Mouse (Mus musculus): ENCODE measurements around the gene Sox18. TPM values are rescaled to one million over a fixed set of nuclear protein-coding genes. Genes with fewer than 3 reads are reported as not detected.

The Sox18 gene
- polyA plus RNA-seq, 1 experiment from 2014 or later, result 28.5 TPM

DNA sequence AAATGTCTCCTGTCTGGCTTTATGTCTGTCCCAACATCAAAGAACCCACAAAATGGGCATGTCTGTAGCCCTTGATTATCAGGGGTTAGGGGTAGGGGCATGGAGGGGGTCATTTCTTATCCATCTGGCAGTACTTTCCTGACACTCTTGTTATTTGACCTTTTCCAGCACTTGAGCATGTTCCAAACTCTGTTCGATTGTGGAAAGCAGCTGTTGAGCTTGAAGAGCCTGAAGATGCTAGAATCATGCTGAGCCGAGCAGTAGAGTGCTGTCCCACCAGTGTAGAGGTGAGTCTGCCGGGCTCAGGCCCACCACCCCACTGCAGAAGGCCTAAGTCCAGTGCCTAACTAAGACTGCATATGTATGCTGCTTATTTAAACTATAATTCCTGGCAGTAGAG lies 35.6 kb downstream of the Sox18 start:
- 87% methylated on average over 3 of the region's 3 CpGs for WGBS
- no peak overlapping the region for H3K27ac ChIP-seq
- no peaks in the 10 kb centered on the region for H3K27me3 ChIP-seq
- H3K4me2 ChIP-seq (replicated peaks), result no peak overlapping the region
- no peak for ATAC-seq (ENCODE audit: low FRiP score, low read depth)
- no peak overlapping the region for H3K9ac ChIP-seq
- no peak overlapping the region for H3K4me3 ChIP-seq
- H3K36me3 ChIP-seq, result peaks cover 81% of the 10 kb centered on the region
- H3K4me1 ChIP-seq, result no peaks in the 10 kb centered on the region
- H3K9me3 ChIP-seq, result no peaks in the 10 kb centered on the region

GRCm38 (mm10) chr2:181632624-181633023 lies 38.8 kb downstream of the Sox18 start:
- Histone ChIP-seq H3K4me3 (no peak overlapping the region), H3K9me3 (no peaks in the 10 kb centered on the region), H3K27me3 (no peaks in the 10 kb centered on the region), H3K4me1 (no peaks in the 10 kb centered on the region), H3K4me2 (replicated peaks) (no peak overlapping the region), H3K9ac (no peak overlapping the region), H3K36me3 (peaks cover 75% of the 10 kb centered on the region), H3K27ac (no peak overlapping the region)
- ATAC-seq (ENCODE audit: low FRiP score, low read depth), result no peak
- 92% methylated on average over 6 of the region's 6 CpGs for WGBS

DNA sequence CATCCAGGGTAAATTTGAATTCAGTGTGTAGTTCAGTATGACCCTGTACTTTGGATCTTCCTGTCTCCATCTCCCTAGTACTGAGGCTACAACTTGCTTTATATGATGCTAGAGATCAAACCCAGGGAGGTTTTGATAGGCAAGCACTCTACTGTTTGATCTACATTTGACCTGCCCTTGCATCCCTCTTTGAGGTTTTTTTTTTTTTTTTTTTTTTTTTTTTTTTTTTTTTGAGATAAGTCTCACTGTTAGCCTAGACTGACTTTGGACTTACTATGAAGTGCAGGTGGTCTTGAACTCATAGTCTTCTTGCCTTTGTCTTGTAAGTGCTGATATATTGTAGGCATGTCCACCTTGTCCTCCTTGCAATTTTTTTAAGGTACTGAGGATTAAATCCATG lies 43.0 kb downstream of the Sox18 start:
- no peaks in the 10 kb centered on the region for H3K27me3 ChIP-seq
- H3K36me3 ChIP-seq, result peaks cover 65% of the 10 kb centered on the region
- no peaks in the 10 kb centered on the region for H3K9me3 ChIP-seq
- H3K9ac ChIP-seq, result no peak overlapping the region
- no peak overlapping the region for H3K27ac ChIP-seq
- no peak for ATAC-seq (ENCODE audit: low FRiP score, low read depth)
- no peaks in the 10 kb centered on the region for H3K4me1 ChIP-seq
- no peak overlapping the region for H3K4me2 ChIP-seq (replicated peaks)
- H3K4me3 ChIP-seq, result no peak overlapping the region

DNA sequence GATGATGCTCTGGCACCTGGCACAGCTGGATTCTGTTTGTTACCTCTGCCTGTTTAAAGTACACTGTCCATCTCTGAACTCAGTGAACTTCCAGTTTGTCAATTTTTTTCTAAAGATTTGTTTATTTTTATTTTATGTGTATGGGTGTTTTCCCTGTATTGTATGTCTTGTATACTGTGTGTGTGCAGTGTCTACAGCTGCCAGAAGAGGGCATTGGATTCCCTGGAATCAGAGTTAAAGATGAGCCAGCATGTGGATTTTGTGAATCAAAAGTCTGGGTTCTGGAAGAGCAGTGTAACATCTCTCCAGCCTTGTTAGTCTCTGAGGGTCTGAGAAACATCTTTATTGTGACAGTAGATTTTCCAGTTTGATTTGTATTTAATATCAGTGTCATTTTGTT lies 48.0 kb downstream of the Sox18 start:
- no peaks in the 10 kb centered on the region for H3K27me3 ChIP-seq
- no peaks in the 10 kb centered on the region for H3K4me1 ChIP-seq
- no peak overlapping the region for H3K4me3 ChIP-seq
- no peak overlapping the region for H3K4me2 ChIP-seq (replicated peaks)
- H3K36me3 ChIP-seq, result peaks cover 70% of the 10 kb centered on the region
- H3K9me3 ChIP-seq, result no peaks in the 10 kb centered on the region
- H3K27ac ChIP-seq, result no peak overlapping the region
- no peak overlapping the region for H3K9ac ChIP-seq
- ATAC-seq (ENCODE audit: low FRiP score, low read depth), result no peak

Other genes with a start within 250 kb of the Sox18 start
- gene Zbtb46, start 212.2 kb downstream of the Sox18 start, polyA plus RNA-seq (2015; fragmentation: Nextera tagmentation; extraction: Ambion mirVana), result 5.7 and 6.1 TPM in 2 replicates
- 0.08 and 0.18 TPM in 2 replicates for gene Abhd16b, start 178.4 kb downstream of the Sox18 start, polyA plus RNA-seq (2015; fragmentation: Nextera tagmentation; extraction: Ambion mirVana)
- 162 and 169 TPM in 2 replicates for gene Tpd52l2, start 174.5 kb downstream of the Sox18 start, polyA plus RNA-seq (2015; fragmentation: Nextera tagmentation; extraction: Ambion mirVana)
- 101 and 102 TPM in 2 replicates for gene Dnajc5, start 151.2 kb downstream of the Sox18 start, polyA plus RNA-seq (2015; fragmentation: Nextera tagmentation; extraction: Ambion mirVana)
- gene Uckl1, start 86.7 kb downstream of the Sox18 start, polyA plus RNA-seq (2015; fragmentation: Nextera tagmentation; extraction: Ambion mirVana), result 43.5 and 46.2 TPM in 2 replicates
- gene Prpf6, start 79.8 kb downstream of the Sox18 start, polyA plus RNA-seq (2015; fragmentation: Nextera tagmentation; extraction: Ambion mirVana), result 70.5 and 71.5 TPM in 2 replicates
- gene Zfp512b, start 78.8 kb downstream of the Sox18 start, polyA plus RNA-seq (2015; fragmentation: Nextera tagmentation; extraction: Ambion mirVana), result 67.2 and 69.4 TPM in 2 replicates
- 7.8 and 8.6 TPM in 2 replicates for gene Samd10, start 72.4 kb downstream of the Sox18 start, polyA plus RNA-seq (2015; fragmentation: Nextera tagmentation; extraction: Ambion mirVana)
- gene Gm29797, start 14.6 kb downstream of the Sox18 start, polyA plus RNA-seq (2015; fragmentation: Nextera tagmentation; extraction: Ambion mirVana), result 0.53 TPM in 1 of 2 replicates, not detected in the other
- 33.3 and 34.3 TPM in 2 replicates for gene Tcea2, start 8.7 kb upstream of the Sox18 start, polyA plus RNA-seq (2015; fragmentation: Nextera tagmentation; extraction: Ambion mirVana)
- 79.0 and 82.0 TPM in 2 replicates for gene Rgs19, start 22.3 kb upstream of the Sox18 start, polyA plus RNA-seq (2015; fragmentation: Nextera tagmentation; extraction: Ambion mirVana)
- not detected in 2 replicates for gene Lkaaear1, start 26.8 kb upstream of the Sox18 start, polyA plus RNA-seq (2015; fragmentation: Nextera tagmentation; extraction: Ambion mirVana)
- gene Oprl1, start 43.4 kb upstream of the Sox18 start, polyA plus RNA-seq (2015; fragmentation: Nextera tagmentation; extraction: Ambion mirVana), result 1.2 and 1.4 TPM in 2 replicates
- gene Myt1, start 91.7 kb upstream of the Sox18 start, polyA plus RNA-seq (2015; fragmentation: Nextera tagmentation; extraction: Ambion mirVana), result 0.06 and 0.38 TPM in 2 replicates
- gene Pcmtd2, start 166.2 kb upstream of the Sox18 start, polyA plus RNA-seq (2015; fragmentation: Nextera tagmentation; extraction: Ambion mirVana), result 37.8 and 40.6 TPM in 2 replicates
- 79.5 and 81.3 TPM in 2 replicates for gene Polr3k, start 192.7 kb upstream of the Sox18 start, polyA plus RNA-seq (2015; fragmentation: Nextera tagmentation; extraction: Ambion mirVana)

Measured in limb, embryonic 13.5 days (tissue).